Mouse (Mus musculus): ENCODE measurements at regions not wholly inside any gene's neighbourhood (a gene's known extent, or its start where the extent isn't known, plus 50 kb on each side); places are given as distances from the start of the nearest gene placed in this dataset.

DNA sequence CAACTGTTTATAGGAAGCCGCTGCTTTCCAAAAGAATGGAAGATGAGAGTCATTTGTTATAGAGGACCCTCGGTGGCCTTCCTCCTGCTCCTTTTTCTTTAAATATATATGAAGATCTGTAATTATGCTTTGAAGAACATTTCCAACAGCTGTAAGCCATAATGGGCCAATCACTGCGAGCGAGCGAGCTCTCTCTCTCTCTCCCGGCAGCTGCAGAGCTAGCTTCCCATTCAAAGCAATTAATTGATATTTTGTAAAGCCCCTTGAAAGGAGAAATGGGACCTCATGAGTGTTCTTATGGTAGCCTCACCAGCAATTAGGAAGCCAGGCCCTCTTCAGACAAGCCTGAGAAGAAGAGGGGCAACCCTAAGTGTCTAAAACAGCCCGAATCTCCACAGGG lies 174.1 kb downstream of the Gxylt1 start:
- Histone ChIP-seq H3K4me3 (ENCODE audit: low read depth, low read length) (no peak overlapping the region), H3K9me3 (replicated peaks; ENCODE audit: control insufficient read depth, low read length) (no peaks in the 10 kb centered on the region), H3K36me3 (ENCODE audit: control insufficient read depth, insufficient read depth) (no peaks in the 10 kb centered on the region), H3K4me1 (ENCODE audit: control insufficient read depth, low read depth, low read length) (no peaks in the 10 kb centered on the region), H3K4me2 (ENCODE audit: low read depth, low read length) (no peak overlapping the region), H3K9ac (ENCODE audit: low read depth, low read length) (no peak overlapping the region), H3K27ac (ENCODE audit: low read length) (no peak overlapping the region), H3K27me3 (ENCODE audit: control insufficient read depth, insufficient read depth, low read depth, low read length) (no peaks in the 10 kb centered on the region)
- 77% methylated on average over 7 of the region's 7 CpGs for WGBS (ENCODE audit: insufficient replicate concordance)
- ATAC-seq (ENCODE audit: low read depth), result no peak

DNA sequence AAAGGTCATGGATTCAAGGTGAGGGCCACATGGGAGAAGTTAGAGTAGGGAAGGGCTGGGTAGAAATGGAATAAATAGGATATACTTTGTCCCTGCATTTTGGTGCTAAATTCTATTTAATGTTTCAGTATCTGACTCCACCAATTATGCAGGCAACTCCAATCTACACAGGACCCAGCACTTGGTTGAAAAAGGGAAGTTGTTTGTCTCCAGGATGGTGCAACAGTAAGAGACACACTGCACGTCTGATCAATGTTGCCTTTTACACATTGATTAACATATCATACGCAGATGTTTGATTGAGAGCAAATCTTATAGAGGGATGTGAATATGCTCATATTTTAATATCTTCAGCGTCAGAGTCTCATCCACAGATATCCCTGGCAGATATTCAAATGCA lies 175.1 kb downstream of the Gxylt1 start:
- Histone ChIP-seq H3K9ac (ENCODE audit: low read depth, low read length) (no peak overlapping the region), H3K4me3 (ENCODE audit: low read depth, low read length) (no peak overlapping the region), H3K36me3 (ENCODE audit: control insufficient read depth, insufficient read depth) (no peaks in the 10 kb centered on the region), H3K4me1 (ENCODE audit: control insufficient read depth, low read depth, low read length) (no peaks in the 10 kb centered on the region), H3K4me2 (ENCODE audit: low read depth, low read length) (no peak overlapping the region), H3K9me3 (replicated peaks; ENCODE audit: control insufficient read depth, low read length) (no peaks in the 10 kb centered on the region), H3K27ac (ENCODE audit: low read length) (no peak overlapping the region), H3K27me3 (ENCODE audit: control insufficient read depth, insufficient read depth, low read depth, low read length) (no peaks in the 10 kb centered on the region)
- 63% methylated on average over 3 of the region's 3 CpGs for WGBS (ENCODE audit: insufficient replicate concordance)
- ATAC-seq (ENCODE audit: low read depth), result no peak

GRCm38 (mm10) chr15:93096335-93096734 lies 178.6 kb downstream of the Gxylt1 start:
- no peaks in the 10 kb centered on the region for H3K9me3 ChIP-seq (replicated peaks; ENCODE audit: control insufficient read depth, low read length)
- ATAC-seq (ENCODE audit: low read depth), result no peak
- 45% methylated on average over 5 of the region's 5 CpGs for WGBS (ENCODE audit: insufficient replicate concordance)

GRCm38 (mm10) chr15:93095224-93095623 lies 179.8 kb downstream of the Gxylt1 start:
- no peaks in the 10 kb centered on the region for H3K9me3 ChIP-seq (replicated peaks; ENCODE audit: control insufficient read depth, low read length)
- no peak overlapping the region for H3K27ac ChIP-seq (ENCODE audit: low read length)
- H3K9ac ChIP-seq (ENCODE audit: low read depth, low read length), result no peak overlapping the region
- no peaks in the 10 kb centered on the region for H3K36me3 ChIP-seq (ENCODE audit: control insufficient read depth, insufficient read depth)
- H3K4me2 ChIP-seq (ENCODE audit: low read depth, low read length), result no peak overlapping the region
- no peak overlapping the region for H3K4me3 ChIP-seq (ENCODE audit: low read depth, low read length)
- H3K27me3 ChIP-seq (ENCODE audit: control insufficient read depth, insufficient read depth, low read depth, low read length), result no peaks in the 10 kb centered on the region
- H3K4me1 ChIP-seq (ENCODE audit: control insufficient read depth, low read depth, low read length), result no peaks in the 10 kb centered on the region; the same call in 1 of the 2 replicates
- ATAC-seq (ENCODE audit: low read depth), result no peak
- 66% methylated on average over 6 of the region's 6 CpGs for WGBS (ENCODE audit: insufficient replicate concordance)

More at GRCm38 (mm10) chr15:93096335-93096734, 178.6 kb downstream of the Gxylt1 start:
- H3K9ac ChIP-seq (ENCODE audit: low read depth, low read length), result no peak overlapping the region
- no peak overlapping the region for H3K4me2 ChIP-seq (ENCODE audit: low read depth, low read length)
- H3K4me3 ChIP-seq (ENCODE audit: low read depth, low read length), result no peak overlapping the region
- H3K4me1 ChIP-seq (ENCODE audit: control insufficient read depth, low read depth, low read length), result no peaks in the 10 kb centered on the region; the same call in 1 of the 2 replicates
- H3K27me3 ChIP-seq (ENCODE audit: control insufficient read depth, insufficient read depth, low read depth, low read length), result no peaks in the 10 kb centered on the region
- no peak overlapping the region for H3K27ac ChIP-seq (ENCODE audit: low read length)
- H3K36me3 ChIP-seq (ENCODE audit: control insufficient read depth, insufficient read depth), result no peaks in the 10 kb centered on the region

GRCm38 (mm10) chr15:93094202-93095135 lies 180.5 kb downstream of the Gxylt1 start:
- 23% methylated on average over 23 of the region's 23 CpGs for WGBS (ENCODE audit: insufficient replicate concordance)
- Histone ChIP-seq H3K27ac (ENCODE audit: low read length) (no peak overlapping the region), H3K27me3 (ENCODE audit: control insufficient read depth, insufficient read depth, low read depth, low read length) (no peaks in the 10 kb centered on the region), H3K4me2 (ENCODE audit: low read depth, low read length) (peak overlapping the region; percentile 13; the same call in 1 of the 2 replicates), H3K4me1 (ENCODE audit: control insufficient read depth, low read depth, low read length) (no peaks in the 10 kb centered on the region; the same call in 1 of the 2 replicates), H3K4me3 (ENCODE audit: low read depth, low read length) (no peak overlapping the region), H3K9ac (ENCODE audit: low read depth, low read length) (no peak overlapping the region), H3K36me3 (ENCODE audit: control insufficient read depth, insufficient read depth) (no peaks in the 10 kb centered on the region), H3K9me3 (replicated peaks; ENCODE audit: control insufficient read depth, low read length) (no peaks in the 10 kb centered on the region)
- ATAC-seq (ENCODE audit: low read depth), result 0 out of 2 replicates have a peak, but pooled peaks have one; percentile 16

GRCm38 (mm10) chr15:93091396-93091795 lies 183.6 kb downstream of the Gxylt1 start:
- no peak overlapping the region for H3K9ac ChIP-seq (ENCODE audit: low read depth, low read length)
- H3K27ac ChIP-seq (ENCODE audit: low read length), result no peak overlapping the region
- no peak for ATAC-seq (ENCODE audit: low read depth)
- no peaks in the 10 kb centered on the region for H3K9me3 ChIP-seq (replicated peaks; ENCODE audit: control insufficient read depth, low read length)
- no peaks in the 10 kb centered on the region for H3K27me3 ChIP-seq (ENCODE audit: control insufficient read depth, insufficient read depth, low read depth, low read length)
- no peak overlapping the region for H3K4me2 ChIP-seq (ENCODE audit: low read depth, low read length)
- 29% methylated on average over 2 of the region's 2 CpGs for WGBS (ENCODE audit: insufficient replicate concordance)
- H3K4me3 ChIP-seq (ENCODE audit: low read depth, low read length), result no peak overlapping the region
- no peaks in the 10 kb centered on the region for H3K36me3 ChIP-seq (ENCODE audit: control insufficient read depth, insufficient read depth)
- no peaks in the 10 kb centered on the region; the same call in 1 of the 2 replicates for H3K4me1 ChIP-seq (ENCODE audit: control insufficient read depth, low read depth, low read length)

DNA sequence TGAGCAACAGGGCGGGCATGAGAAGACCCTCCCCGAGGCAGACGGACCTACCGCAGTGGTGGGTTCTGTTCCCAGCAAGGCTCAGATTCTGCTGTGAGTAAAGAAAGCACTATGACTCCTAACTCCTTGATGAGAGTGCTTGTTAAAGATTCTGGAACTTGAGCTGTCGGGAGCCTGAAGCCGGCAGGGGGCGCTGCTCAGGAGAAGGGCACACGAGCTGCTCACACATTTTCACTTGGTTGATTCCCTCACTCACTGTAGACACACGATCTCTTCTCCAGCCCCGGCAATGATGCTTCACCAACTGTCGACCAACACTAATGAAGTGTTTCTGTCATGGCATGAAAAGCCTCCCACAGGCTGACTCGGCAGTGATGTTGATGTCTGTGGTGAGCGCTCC lies 185.6 kb downstream of the Gxylt1 start:
- WGBS (ENCODE audit: insufficient replicate concordance), result 28% methylated on average over 13 of the region's 13 CpGs
- Histone ChIP-seq H3K27ac (ENCODE audit: low read length) (no peak overlapping the region), H3K4me1 (ENCODE audit: control insufficient read depth, low read depth, low read length) (no peaks in the 10 kb centered on the region; the same call in 1 of the 2 replicates), H3K27me3 (ENCODE audit: control insufficient read depth, insufficient read depth, low read depth, low read length) (no peaks in the 10 kb centered on the region), H3K9ac (ENCODE audit: low read depth, low read length) (no peak overlapping the region), H3K36me3 (ENCODE audit: control insufficient read depth, insufficient read depth) (no peaks in the 10 kb centered on the region), H3K4me2 (ENCODE audit: low read depth, low read length) (no peak overlapping the region), H3K4me3 (ENCODE audit: low read depth, low read length) (no peak overlapping the region), H3K9me3 (replicated peaks; ENCODE audit: control insufficient read depth, low read length) (no peaks in the 10 kb centered on the region)
- no peak for ATAC-seq (ENCODE audit: low read depth)

GRCm38 (mm10) chr15:93084967-93085617 lies 189.9 kb downstream of the Gxylt1 start:
- no peak overlapping the region for H3K4me2 ChIP-seq (ENCODE audit: low read depth, low read length)
- no peaks in the 10 kb centered on the region for H3K4me1 ChIP-seq (ENCODE audit: control insufficient read depth, low read depth, low read length)
- no peaks in the 10 kb centered on the region for H3K36me3 ChIP-seq (ENCODE audit: control insufficient read depth, insufficient read depth)
- no peak overlapping the region for H3K27ac ChIP-seq (ENCODE audit: low read length)
- H3K4me3 ChIP-seq (ENCODE audit: low read depth, low read length), result no peak overlapping the region
- no peaks in the 10 kb centered on the region for H3K27me3 ChIP-seq (ENCODE audit: control insufficient read depth, insufficient read depth, low read depth, low read length)
- H3K9ac ChIP-seq (ENCODE audit: low read depth, low read length), result no peak overlapping the region
- no peaks in the 10 kb centered on the region for H3K9me3 ChIP-seq (replicated peaks; ENCODE audit: control insufficient read depth, low read length)
- 61% methylated on average over 14 of the region's 14 CpGs for WGBS (ENCODE audit: insufficient replicate concordance)
- no peak for ATAC-seq (ENCODE audit: low read depth)

- ATAC-seq (ENCODE audit: low read depth), result no peak
- WGBS (ENCODE audit: insufficient replicate concordance), result 38% methylated on average over 6 of the region's 6 CpGs
These were observed 200.9 kb downstream of the Gxylt1 start for GRCm38 (mm10) chr15:93074070-93074469.

More at GRCm38 (mm10) chr15:93074070-93074469, 200.9 kb downstream of the Gxylt1 start:
- Histone ChIP-seq H3K9me3 (replicated peaks; ENCODE audit: control insufficient read depth, low read length) (no peaks in the 10 kb centered on the region), H3K4me3 (ENCODE audit: low read depth, low read length) (no peak overlapping the region), H3K4me1 (ENCODE audit: control insufficient read depth, low read depth, low read length) (no peaks in the 10 kb centered on the region), H3K27me3 (ENCODE audit: control insufficient read depth, insufficient read depth, low read depth, low read length) (no peaks in the 10 kb centered on the region), H3K27ac (ENCODE audit: low read length) (no peak overlapping the region), H3K36me3 (ENCODE audit: control insufficient read depth, insufficient read depth) (no peaks in the 10 kb centered on the region), H3K9ac (ENCODE audit: low read depth, low read length) (no peak overlapping the region), H3K4me2 (ENCODE audit: low read depth, low read length) (no peak overlapping the region)
